Mouse (Mus musculus): ENCODE data around the gene Cdc34b.
A peak's percentile ranks its signal among the peaks of the same experiment; 100 is the strongest.
"Not testable (repeated sequence)": the region's sequence is repeated elsewhere in the genome, so short reads cannot be mapped to it uniquely, and the experiment has no call there.

Gene Cdc34b

GRCm38 (mm10) chr11:94741732-94742272 is at the start of gene Cdc34b:
Gene Cdc34b (plus strand): TSS chr11:94741782.
- no peak for DNase-seq (ENCODE audit: low spot score)

DNA sequence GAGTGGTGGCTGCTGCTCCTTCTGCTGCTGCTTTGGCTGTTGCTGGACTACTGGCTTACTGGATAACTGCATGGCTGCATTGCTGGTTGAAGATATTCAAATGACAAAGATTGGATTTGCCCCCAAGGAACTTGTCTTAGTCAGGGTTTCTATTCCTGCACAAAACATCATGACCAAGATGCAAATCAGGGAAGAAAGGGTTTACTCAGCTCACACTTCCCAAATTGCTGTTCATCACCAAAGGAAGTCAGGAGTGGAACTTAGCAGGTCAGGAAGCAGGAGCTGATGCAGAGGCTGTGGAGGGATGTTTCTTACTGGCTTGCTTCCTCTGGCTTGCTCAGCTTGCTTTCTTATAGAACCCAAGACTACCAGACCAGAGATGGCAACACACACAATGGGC is 49.1 kb upstream of the Cdc34b start:
- DNase-seq (ENCODE audit: low spot score) = not testable (repeated sequence)

DNA sequence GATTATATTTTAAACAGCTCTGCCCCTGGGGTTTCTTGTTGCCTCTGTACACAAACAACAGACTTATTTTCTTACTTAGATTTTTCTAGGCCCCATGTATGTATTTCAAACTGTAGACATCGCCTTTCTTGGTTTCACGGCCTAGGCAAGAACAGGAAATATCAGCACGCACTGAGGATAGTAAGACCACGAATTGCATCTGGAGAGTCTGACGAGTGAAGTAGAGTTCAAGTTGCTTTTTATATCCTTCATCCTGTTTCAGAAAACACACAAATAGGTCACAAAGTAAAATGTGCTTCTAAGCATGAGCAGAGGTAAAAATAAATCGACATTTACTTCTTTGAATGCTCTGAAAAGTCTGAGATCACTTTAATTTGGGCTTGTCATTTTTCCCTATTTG is 46.1 kb upstream of the Cdc34b start:
- no peak for DNase-seq (ENCODE audit: low spot score)

DNA sequence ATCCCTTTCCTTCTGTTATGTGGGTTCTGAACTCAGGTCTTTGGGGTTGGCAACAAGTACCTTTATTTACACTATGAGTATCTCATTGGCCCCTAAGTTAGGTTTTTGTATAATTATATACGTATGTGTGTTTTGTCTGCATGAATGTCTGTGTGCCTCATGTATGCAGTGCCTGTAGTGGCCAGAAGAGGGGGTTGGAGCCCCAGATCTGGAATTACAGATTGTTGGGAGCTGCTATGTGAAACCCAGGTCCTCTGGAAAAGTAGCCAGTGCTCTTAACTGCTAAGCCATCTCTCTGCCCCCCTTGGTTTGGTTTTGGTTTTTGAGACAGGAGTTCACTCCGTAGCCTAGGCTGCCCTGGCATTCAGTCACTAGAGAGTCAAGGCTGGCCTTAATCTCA is 44.4 kb upstream of the Cdc34b start:
- DNase-seq (ENCODE audit: low spot score) = no peak

DNA sequence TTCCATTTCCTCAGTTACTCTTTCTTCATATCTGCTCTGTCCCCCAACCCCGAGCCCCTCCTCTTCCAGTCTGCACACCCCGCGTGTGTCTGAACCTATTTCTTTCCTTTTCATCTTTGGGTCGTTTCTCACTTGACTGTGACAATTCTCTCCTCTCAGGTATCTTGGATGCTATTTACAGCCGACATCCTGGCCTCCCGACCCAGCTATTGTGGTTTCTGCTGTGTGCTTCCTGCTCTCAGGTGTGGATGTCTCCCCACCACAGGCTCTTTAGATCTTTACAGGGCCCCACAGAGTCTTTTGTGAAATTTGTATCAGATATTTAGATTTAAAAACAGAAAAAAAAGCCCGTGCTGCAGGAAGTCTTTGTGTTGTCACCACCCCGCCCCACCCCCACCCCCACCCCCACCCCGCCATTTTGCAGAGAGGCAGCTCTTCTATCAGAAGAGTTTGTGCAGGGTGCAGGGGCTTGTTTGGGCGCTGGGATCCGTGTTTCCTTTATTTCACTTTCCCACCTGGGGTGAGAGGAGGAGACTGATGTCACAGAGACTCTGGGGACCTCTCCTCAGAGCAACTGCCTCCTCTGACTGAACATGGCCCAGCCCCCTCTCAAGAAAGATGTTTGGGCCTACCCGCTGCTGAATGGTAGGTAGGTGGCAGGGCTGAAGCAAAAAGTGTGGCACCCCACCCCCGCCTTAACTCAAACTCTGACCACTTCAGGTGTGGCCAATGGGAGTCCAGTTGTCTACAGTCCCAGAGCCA is 43.7 kb upstream of the Cdc34b start:
- no peak for DNase-seq (ENCODE audit: low spot score)

DNA sequence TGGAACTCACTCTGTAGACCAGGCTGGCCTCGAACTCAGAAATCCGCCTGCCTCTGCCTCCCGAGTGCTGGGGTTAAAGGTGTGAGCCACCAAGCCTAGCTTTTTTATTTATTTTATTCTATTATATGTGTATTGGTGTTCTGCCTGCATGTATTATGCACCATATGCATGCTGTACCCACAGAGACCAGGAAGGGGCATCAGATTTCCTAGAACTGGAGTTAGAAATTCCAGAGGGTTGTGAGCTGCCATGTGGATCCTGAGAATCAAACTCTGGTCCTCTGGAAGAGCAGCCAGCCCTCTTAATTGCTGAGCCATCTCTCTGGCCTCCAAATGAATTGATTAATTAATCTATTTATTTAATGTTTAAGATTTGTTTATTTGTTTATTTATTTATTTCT is 42.2 kb upstream of the Cdc34b start:
- DNase-seq (ENCODE audit: low spot score) = no peak

DNA sequence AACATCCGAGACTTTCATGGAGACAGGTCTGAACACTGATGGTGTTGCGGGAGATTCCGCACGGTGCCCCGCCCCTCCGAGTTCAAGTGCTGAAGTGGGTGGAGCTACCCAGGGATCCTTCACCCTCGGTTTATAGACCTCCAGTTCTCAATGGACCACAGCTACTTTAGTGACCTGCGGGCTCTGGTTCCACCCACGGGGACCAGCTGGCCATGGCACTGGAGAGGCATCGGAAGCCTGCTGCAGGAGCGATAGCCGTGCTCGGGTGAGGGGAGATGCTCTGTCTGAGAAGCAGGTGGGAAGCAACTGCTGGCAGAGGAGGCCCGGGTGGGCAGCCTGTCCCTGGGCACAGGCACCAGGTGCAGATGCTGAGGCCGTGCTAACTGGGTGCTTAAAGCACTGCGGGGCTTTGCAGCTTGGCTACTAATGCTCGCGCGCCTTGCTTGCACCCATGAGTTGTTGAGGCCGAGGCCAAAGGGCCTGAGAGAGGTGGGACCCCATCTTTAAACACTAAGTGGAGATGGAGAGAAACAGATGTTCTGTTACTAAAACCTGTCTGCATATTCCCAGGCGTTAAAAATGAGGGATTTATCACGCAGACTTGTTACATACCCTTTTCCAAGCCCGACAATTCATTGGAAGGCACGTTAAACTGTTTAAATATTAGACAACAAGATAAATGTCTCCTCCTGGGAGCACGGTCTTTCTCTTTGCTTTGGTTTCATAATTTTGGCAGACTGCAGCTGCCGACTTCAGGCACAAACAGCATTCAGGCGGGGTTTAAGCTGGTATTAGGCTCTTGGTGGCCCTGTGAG is 40.0 kb upstream of the Cdc34b start:
- no peak for DNase-seq (ENCODE audit: low spot score)

GRCm38 (mm10) chr11:94702216-94702610 is 39.4 kb upstream of the Cdc34b start:
- DNase-seq (ENCODE audit: low spot score) = no peak

DNA sequence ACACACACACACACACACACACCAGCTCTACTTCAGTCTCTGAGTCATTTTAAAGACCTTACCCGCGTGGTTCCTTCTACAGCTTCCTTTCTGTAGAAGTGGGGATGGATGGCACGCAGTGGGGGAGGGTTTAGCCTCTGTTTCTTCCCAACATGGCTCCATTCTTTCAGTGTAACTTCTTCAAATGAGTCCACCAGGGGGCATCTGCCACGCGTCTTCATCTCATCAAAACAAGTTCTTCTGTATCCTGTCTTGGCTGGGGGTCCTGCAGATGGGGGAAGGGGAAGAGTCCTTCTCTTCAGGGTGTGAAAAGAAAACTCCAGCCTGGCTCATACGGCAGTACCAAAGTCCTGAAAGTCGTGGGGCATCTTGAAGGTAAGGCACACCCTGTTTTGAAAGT is 37.6 kb upstream of the Cdc34b start:
- DNase-seq (ENCODE audit: low spot score) = no peak

- DNase-seq (ENCODE audit: low spot score) = no peak
Observed at GRCm38 (mm10) chr11:94704472-94704871, 37.1 kb upstream of the Cdc34b start, which contains the start of gene Gm11541. Gene Gm11541 (minus strand): TSS chr11:94704499.

DNA sequence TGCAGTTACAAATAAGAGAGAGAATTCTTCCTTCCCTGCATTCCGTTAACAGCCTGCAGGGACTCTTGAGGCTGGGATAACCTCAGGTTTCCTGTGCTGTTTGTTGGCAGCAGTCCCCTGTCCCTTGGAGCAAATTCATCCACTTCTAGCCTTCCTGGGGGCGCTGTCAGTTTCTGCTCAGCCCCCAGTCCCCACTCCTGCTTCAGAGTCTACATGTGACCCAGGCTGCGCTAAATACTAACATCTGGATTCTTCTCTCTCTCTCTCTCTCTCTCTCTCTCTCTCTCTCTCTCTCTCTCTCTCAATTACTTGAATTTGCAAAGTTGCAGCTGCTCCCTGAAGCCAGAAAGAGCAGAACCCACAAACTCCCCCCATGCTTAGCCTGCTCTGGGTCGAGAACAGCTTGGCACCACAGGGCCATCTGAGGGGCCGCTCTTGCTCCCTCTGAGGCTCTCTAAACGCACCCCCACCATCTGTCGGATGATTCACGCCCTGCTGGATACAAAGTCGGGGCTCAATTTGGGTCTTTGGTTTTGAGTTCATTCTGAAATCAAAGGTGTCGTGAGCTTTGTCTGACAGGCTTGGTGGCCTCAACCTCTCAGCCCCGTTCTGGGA is 28.2 kb upstream of the Cdc34b start:
- DNase-seq (ENCODE audit: low spot score) = no peak

DNA sequence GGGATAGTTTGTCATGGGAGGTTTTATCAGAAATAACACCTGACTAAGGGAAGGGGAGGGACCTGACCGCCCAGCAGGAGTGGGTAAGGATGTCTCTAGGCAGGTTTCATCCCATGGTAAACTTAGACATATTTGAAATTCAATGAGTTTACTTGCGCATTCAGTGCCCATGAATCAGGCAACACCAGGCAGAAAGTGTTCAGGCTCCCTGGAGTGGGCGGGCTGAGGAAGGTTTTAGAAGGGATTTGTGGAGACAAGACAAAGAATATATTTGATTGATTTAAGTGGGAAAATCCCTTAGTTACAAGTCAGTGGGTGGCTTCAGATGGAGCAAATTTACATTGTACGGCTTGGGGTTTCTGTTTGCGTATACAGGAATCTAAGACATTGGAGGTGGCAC is 26.0 kb upstream of the Cdc34b start:
- no peak for DNase-seq (ENCODE audit: low spot score)

DNA sequence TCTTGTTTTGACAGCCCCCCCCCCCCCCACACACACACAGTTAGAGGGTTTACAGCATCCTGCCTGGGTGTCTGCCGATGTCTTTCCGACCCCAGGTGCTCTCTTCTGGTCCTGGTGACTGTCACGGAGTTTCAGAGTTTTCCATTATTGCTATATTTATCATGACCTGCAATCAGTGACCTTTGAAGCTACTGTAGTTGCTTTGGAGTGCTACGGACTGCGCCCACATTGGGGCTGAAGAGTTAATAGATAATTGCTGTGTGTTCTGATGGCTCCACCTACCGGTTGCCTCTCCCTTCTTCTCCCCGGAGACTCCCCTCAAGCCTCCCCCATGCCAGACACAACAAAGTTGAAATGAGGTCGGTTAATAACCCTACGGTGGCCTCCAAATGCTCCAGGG is 24.8 kb upstream of the Cdc34b start:
- no peak for DNase-seq (ENCODE audit: low spot score)

GRCm38 (mm10) chr11:94717239-94717638 is 24.3 kb upstream of the Cdc34b start:
- no peak for DNase-seq (ENCODE audit: low spot score)

DNA sequence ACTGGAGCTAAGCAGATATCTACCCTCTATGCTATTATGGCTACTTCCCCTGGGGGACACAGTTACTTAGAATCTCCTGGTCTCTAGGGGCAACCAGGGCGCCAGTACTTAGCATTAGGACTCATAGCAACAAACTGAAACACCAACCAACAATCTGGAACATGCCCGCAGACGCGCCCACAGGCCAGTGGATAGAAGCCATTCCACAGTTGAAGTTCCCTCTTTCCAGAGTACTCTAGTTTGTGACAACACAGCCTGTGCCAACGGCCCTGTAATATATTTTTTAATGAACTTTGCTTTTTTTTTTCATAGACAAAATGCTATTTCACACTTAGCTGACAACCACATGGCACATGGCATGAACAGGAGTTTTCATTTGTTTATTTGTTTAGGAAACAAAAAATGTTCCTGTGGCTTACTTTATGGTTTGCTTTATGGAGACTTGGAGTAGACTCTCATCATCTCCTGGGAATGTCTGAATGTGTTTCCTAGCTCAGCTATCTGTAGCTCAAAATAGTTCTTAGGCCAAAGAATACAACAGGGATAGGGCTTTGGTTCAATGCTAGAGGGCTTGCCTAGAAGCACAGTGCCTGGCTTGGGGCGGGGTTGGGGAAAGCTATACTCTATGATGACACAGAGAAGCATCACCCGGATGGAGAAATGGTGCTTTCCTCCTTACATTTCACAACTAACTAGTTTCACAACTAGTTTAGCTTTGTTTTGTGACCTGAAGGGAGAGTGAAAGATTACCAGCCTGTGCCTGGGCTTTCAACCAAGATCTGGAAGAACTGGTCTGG is 23.3 kb upstream of the Cdc34b start:
- DNase-seq (ENCODE audit: low spot score) = no peak

- DNase-seq (ENCODE audit: low spot score) = no peak
Observed at GRCm38 (mm10) chr11:94719216-94719615, 22.4 kb upstream of the Cdc34b start.

GRCm38 (mm10) chr11:94727306-94727705 is 14.3 kb upstream of the Cdc34b start:
- DNase-seq (ENCODE audit: low spot score) = no peak

DNA sequence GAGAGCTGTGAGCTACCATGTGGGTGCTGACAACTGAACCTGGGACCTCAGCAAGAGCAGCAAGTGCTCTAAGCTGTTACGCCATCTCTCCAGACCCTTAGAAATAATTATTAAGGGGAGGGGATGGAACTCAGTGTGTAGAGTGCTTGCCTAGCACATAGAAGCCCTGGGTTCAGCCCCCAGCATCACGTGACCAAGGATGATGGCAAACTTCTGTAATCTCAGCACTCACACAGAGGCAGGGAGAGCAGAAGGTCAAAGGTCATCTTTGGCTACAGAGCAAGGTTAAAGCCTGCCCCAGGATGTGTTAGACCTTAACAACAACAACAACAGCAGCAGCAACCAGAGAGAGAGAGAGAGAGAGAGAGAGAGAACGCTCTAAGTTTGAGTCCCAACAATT is 13.0 kb upstream of the Cdc34b start:
- no peak for DNase-seq (ENCODE audit: low spot score)

DNA sequence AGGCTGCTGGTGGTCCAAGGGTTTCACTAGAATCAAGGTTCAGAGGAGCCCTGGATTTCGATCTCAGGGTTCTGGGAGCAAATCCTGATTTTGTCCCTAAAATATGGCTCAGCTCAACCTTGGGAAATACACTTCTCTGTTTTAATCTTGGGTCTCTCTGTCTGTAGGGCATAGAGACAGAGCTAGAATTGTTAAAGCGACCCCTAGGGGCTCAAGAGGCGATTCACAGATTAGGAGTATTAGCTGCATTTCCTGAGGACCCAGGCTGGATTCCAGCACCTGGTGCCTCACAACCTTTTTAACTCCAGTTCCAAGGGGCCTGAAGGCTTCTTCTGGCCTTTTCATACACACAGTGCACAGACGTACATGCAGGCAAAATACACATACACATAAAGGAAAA is 12.0 kb upstream of the Cdc34b start:
- no peak for DNase-seq (ENCODE audit: low spot score)

GRCm38 (mm10) chr11:94730261-94730660 is 11.3 kb upstream of the Cdc34b start:
- DNase-seq (ENCODE audit: low spot score) = peak; percentile 38

- no peak for DNase-seq (ENCODE audit: low spot score)
Observed at GRCm38 (mm10) chr11:94731229-94731628, 10.4 kb upstream of the Cdc34b start.

DNA sequence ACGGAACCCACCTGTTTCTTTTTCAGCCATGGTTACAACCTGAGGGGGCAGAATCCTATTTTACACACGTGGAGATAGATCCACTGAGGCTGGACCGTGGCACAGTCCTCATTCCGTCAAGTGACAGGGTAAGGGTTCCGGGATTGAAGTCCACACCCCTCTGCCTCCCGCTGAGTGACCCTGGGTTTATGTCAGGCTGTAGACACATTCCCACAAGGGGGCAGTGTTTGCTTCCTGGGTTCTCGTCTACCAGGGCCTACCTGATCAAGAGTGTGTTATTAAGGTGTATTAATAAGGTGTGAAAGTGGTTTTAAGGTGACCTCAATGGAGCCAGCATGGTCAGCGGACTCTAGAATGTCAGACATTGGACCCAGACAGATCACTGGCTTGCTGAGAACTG is 8.8 kb upstream of the Cdc34b start:
- no peak for DNase-seq (ENCODE audit: low spot score)
